Mouse (Mus musculus): ENCODE measurements around the gene Ptprk. TPM values are rescaled to one million over a fixed set of nuclear protein-coding genes. Genes with fewer than 3 reads are reported as not detected.

The Ptprk gene
- 13.2 and 18.2 TPM in 2 replicates for polyA plus RNA-seq (2012; rRNA removed)

DNA sequence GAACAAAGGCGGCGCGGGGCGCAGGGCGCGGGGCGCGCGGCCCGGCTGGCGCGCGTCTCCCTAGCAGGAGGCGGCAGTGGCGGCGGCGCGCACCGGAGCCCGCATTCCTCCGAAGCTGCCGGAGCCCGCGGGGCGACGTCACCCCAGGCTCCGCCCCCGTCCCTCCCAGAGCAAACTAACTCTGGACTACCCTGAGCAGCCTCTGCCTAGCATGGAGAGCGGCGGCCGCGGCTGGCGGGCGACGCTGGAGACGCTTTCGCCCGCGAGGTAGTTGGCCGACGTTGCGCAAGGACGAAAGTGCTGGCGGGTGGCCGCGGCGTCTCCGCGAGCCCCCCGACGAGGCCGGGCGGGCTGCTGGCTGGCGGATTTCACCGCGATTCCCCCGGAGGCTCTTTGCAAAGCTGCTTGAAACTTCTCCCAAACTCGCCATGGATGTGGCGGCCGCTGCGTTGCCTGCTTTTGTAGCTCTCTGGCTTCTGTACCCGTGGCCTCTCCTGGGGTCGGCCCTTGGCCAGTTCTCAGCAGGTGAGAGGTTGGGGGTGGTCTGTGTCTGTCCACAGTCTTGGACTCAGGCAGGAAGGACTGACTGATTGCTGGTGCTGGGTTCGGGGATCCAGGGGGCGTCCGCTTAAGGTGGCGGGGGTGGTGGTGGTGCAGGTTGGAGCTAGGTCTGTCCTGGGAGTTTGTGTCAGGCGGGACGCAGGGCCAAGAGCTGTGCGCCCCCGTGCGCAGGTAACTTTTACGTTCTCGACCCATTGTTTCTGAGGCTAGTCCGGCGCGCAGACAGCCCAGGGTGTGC is at the start of gene Ptprk:
Ptprk (plus strand) TSS at position 168 of the 799 bp plus-strand sequence.
- peak; percentile 91 for DNase-seq (ENCODE audit: low spot score)

DNA sequence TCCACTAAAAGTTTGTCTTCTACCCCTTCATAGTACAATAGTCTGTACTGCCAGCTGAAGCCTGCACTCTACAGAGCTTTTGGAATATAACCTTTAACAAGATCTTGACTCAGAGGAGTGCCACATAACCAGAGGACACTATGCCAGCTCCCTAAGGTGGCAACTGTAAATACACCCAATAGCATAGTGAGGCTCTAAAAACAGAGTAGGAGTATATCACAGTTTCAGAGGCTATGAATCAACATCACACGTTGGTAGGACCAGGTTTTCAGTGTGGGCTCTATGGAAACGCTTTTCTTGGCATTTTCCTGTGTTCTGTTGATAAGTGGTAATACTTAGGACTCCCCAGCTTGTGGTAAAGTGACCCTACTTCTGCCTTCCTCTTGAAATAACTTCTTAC is 46.8 kb upstream of the Ptprk start:
- DNase-seq (ENCODE audit: low spot score), result no peak

DNA sequence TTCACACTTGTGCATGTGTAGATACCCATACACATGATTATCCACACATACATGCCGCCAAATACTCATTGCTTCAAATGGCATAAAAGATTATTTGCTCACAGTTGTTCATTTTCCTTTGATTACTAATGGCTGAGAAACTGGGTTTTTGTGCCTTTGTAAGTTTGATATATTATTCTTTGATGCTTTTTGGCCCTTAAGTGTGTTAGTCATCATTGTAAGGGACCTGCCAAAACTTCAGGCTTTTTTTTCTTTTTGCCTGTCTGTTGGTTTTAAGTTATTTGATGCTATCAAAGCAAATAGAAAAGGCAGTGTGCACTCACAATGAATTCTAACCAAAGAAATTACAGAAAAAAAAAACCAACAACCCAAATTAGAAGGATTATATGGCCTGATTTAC is 38.2 kb upstream of the Ptprk start:
- no peak for DNase-seq (ENCODE audit: low spot score)

DNA sequence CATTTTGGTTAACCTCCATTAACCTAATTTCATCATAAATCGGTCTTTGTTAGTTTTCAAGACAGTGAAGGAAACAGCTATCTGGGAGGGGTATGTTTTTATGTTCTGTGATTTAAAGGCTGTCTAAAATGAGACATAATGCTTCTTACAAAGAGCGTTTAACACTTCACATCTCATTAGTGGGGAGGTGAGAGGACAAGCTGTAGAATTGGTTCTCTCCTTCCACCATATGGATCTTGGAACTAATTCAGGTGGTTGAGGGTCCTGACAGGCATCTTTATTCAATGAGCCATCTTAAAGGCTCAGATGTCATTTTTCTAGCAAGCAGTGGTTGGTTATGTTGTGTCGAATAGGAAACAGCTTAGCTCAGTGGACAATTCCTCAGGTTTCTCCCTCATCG is 19.9 kb upstream of the Ptprk start:
- DNase-seq (ENCODE audit: low spot score), result no peak

DNA sequence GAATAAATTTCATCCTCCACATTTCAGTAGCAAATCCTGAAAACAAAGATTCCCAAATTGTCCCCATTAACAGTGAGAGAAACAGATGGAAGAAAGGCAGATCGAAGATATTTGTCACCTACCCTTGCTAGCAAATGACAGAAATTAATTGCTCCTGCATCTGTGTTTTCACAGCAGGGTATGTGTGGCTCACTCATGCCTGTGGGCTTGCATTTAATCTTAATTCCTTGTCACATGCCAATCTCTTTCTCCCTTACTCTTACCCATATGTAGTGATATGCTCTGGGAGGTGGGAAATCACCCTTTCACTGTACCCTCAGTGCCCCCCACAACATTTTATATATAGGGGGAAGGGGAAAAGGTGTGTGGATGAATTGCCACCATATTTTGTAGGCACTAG is 15.4 kb upstream of the Ptprk start:
- no peak for DNase-seq (ENCODE audit: low spot score)

DNA sequence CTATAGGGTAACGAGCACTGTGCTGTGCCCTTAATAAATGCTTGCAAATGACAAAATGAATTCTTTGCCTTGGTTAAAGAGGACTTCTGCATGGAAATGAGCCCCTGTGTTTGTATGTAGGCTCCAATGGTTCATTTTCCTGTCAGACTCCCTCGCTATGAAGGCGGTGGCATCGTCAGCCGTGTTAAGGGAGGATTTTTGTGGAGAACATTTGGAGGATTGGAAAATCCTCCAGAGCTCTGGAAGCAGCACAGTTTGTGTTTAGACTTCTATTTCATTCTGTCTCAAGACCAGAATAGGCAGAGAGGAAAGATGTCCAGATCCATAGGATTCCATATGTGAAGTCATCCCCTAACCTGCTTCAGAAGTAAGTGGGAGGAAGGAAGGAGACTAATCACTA is 6.6 kb upstream of the Ptprk start:
- DNase-seq (ENCODE audit: low spot score), result no peak

DNA sequence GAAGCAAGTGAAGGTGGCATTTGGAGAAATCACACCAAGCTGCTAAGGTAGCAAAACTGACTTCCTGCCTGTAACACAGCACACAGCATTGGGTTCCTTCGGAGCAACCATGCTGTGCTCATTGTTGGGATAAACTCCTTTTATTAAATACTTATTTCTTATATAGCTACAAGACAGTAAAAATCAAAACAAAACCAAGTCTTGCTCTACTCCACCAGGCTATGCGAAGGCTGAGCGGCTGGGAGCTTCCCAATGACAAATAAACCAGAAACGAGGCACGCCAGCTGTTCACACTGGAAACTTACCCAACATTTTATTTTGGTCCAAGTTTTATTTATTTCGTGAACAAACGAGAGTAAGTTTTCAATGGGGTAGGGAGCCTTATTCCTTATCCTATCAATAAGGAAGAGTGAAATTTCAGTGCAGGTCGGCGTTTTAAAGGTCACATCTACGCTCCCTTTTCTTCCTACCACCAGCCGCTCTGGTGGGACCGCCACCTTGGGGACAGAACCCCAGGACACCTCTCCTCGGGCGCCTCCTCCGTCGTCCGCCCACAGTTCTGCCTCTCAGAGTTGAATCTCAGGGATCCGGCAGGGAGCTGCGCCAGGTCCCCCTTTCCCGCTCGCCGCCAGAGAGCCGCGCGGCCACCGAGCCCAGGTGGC is 498 bp upstream of the Ptprk start:
- DNase-seq (ENCODE audit: low spot score), result peak; percentile 18

DNA sequence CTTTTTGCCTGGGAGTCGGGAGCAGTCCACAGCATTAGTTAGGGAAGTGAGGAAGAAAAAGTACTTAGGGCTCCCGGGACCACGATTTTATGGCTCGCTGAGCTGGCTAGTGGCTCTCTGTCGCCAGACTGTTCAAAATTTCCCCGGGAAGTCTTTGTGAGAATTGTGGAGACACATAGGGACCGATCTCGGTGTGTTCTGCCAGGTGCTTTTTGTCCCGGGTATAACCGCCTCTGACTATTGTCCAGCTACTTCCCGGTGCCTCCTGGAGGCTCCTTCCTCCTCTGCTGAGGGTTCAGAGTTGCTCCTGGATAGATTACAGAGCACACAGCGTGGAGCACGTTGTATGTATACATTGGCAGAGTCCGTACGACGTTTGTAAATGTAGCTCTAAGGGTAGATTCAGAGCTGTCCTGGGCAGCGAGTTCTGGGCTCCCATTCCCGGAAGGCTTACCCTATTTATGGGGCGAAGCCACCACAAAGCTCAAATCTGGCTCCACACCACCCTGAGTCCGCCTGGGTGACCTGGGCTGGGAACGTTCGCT is 943 bp downstream of the Ptprk start:
- DNase-seq (ENCODE audit: low spot score), result peak; percentile 31

DNA sequence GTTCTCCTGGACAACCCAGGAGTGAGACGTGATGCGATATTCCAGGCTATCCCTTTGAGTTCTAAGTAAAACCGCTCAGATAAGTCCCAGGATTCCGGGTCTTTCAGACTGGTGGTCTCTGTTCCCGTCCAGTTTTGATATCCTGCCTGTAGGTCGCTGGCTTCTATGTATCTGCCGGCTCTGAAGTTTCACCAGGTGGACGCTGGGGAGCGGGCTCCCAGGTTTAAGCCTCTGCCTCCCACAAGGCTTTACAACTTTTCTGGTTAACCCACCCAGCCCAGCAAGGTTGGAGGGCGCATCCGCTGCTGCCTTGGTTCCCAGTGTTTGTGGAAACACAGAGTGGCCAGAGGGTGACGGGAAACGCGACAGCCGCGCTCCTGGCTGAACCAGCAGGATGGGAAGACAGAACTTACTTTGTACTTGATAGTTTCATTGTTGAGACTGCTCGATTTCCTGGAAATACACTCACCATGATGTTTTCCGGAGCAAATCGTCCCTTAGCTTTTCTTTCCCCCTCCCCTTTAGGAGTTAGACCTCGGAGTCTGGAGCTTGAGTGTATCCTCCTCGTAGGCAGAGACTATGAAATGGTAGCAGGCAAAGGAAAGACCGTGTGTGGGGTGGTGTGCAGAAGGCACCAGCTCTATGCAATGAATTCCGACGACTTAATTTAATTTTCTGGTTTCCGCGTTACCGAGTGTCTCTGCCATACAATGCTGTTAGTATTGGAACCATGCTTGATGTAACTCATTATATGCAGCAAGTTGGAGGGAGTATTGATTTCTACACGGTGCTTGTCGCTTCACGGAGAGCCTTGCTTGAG is 1.6 kb downstream of the Ptprk start:
- peak; percentile 29 for DNase-seq (ENCODE audit: low spot score)

DNA sequence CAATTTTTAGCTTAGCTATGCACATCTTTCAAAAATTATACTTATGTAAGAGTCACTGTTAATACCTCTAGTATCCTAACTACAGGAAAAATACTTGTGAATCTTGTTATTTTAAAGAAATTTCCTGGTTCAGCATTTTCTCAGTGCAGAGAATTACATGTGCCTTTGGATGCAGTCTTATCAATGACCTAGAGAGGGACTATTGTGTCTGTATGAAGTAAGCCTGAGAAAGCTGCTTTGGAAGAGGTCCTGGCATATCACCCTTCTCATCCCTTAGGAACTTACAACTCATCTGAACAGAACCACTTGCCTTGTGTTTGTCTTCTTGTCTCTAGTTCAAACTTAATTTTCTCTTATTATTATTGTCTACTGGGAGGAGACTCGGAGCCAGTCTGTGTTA is 3.6 kb downstream of the Ptprk start:
- no peak for DNase-seq (ENCODE audit: low spot score)

DNA sequence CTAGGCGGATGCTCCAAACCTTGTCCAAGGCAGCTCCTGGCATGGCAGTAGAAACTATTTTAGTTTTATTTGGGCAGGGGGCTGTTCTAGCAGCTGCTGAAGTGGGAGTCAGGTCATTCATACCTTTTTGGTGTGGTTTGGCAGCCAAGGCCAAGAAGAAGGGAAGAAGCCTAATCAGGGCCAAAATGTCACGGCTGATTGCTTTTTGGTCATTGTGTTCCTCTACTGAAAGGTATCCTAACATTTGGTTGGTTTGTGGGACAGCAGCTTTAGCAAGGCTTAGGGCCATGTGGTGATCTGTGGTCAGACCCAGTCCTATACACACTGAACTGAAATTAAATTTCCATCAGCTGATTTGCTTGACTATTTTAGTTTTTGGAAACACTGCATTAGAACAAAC is 6.6 kb downstream of the Ptprk start:
- DNase-seq (ENCODE audit: low spot score), result no peak

DNA sequence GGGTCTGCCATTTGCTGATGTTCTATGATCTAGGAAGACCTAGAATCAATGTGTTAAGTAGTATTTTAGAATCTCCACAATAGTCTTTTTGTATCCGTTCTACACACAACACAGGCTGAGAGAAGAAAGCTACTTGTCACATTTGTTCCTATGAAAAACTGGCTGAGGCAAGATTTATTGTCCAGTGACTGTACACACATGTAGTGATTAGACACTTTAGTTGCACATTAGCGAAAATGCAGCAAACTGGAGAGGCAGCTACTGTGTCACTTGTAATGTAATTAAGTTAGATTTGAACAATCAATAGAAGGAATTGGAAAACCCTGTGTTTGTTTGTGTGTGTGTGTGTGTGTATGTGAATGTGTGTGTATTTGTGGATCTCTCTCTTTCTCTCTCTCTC is 8.6 kb downstream of the Ptprk start:
- DNase-seq (ENCODE audit: low spot score), result no peak

DNA sequence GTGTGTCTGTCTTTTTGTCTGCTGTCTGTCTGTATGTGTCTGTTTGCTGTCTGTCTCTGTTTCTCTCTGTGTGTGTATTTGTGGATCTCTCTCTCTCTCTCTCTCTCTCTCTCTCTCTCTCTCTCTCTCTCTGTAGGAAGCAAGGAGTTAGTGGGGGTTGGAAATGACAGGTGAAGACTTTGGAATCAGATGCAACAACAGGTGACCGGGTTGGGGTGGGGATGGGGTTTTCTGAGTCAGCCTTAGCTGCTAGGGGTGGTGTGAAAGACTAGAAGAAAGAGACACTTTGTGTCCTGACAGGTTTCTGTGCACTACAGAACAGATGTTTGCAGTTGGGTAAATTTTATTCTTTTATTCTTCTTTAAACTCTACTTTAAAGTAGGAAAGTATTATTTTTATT is 9.0 kb downstream of the Ptprk start:
- no peak for DNase-seq (ENCODE audit: low spot score)

DNA sequence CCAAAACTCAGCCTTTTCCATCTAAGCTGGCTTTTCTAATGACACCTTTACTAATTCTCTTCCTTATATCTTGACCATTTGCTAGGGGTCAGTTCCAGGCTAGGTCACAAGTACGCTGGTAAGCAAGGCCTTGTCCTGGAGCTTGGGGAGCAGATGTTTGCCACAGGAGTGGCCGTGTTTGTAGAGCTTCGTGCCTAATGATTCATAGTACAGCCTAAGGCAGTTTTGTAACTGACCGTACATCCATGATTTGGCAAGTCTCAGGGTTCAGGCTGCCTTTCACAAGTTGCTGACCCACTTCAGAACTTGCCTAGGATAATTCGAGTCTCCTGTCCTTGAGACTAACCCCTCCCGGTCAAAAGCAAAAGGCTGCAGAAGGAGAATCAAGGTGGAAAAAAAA is 12.7 kb downstream of the Ptprk start:
- no peak for DNase-seq (ENCODE audit: low spot score)

DNA sequence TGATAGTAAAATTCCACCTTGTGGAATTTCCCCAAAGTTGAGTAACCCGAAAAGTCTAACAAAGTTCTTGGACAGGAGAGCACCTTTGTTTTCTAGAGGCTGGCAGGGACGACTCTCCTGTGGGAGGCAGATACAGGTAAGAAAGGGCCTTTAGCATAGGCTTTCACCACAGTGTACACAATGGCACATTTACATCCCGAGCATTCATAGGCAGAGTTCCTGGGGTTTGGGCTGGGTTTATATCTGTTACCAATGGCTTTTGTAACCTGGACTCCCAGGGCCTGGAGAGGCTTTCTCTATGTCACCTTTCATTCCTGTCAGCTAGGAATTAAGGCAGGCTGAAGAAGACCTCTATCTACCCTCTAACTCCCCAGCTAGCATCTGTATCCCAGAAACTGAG is 13.1 kb downstream of the Ptprk start:
- no peak for DNase-seq (ENCODE audit: low spot score)

DNA sequence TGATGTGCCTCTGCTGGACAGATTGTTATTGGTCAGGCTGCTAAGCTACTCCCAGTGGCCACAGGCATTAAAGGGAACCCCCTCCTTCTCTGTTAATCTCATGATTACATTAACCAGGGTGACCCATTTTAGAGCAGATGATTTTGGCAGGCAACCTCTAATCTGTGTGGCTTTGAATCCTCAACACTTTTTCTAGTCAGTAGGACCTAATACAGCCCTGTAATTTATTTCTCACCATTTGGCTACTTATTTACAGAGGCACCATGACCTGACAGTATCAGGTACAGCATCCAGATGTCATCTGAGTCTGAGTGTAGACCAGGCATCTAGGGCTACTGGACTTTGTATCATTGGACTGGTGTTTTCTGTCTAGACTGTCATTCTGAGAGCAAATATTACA is 21.4 kb downstream of the Ptprk start:
- DNase-seq (ENCODE audit: low spot score), result no peak

DNA sequence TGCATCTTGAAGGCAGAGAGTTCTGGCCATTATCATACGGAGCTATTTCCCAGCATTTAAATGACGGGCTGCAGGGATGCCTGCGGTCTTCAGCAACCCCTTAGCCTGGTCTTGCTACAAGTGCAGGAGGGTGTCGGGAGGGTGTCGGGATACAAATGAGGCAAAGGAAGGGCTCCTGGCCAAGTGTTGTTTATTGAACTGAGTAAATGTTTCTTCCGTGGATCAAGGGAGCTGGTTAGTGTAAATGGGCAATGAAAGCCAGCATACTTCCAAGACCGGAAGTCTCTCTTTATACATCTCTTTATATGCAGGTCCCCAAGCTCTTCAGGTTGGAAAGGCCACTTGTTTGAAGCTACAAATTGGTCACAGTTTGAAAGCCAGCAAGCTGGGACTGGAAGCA is 23.0 kb downstream of the Ptprk start:
- no peak for DNase-seq (ENCODE audit: low spot score)

DNA sequence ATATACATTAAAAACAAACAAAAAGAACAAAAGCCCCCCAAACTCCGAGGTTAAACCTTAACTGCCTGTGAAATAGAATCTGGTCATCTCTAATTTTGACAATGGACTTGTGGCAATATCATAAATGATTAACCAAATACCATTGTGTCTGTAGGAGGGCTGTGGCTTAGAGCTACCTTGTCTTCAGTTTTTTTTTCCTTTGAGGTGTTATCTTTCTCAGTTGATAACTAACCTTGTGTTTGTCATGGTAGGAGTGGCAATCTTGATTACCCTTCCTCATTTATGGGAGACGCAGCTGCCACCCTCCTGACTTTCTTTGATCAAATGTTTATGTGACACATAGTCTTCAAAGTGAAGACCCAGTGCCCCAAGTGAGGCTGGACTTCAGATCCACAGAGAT is 24.3 kb downstream of the Ptprk start:
- no peak for DNase-seq (ENCODE audit: low spot score)

DNA sequence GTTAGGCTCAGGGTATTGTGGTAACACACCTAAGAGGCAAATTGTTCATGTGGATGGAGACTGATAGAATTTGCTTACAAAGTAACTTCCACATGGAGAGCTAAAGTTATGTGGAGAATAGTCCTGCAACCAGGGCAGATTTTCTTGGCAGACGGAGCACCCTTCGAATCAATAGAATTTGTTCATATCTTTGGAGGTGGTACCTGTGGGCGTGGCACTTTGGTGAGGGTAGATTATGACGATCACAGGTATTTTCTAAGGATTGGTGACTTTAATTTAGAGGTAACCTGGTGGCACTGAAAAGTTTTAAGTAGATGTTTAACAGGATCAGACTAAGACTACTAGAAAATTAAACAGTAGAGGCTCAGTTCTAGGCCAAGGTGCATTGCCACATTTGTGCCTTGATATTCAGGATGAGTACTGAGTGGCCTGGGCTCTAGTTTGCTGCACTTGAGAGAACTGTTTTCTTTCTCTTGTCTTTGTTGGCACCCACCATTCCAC is 28.8 kb downstream of the Ptprk start:
- no peak for DNase-seq (ENCODE audit: low spot score)

DNA sequence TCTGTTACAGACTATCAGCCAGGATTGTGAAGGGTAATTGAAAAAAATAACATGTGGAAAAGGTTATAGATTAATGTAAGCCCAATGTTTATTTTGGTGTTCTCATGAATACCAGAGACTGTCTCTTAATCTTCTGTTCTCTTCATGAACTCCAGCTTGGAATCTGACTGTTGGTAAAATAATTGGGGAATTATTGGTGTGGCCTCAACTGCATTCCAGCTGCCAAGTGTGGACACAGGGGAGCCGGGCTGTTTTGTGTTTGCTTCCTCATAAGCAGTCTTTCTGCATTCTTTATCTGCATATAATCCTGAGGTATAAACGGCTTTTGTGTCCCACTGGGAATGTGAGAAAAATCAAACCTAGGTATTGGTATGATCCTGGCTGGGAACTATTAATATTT is 29.3 kb downstream of the Ptprk start:
- no peak for DNase-seq (ENCODE audit: low spot score)

DNA sequence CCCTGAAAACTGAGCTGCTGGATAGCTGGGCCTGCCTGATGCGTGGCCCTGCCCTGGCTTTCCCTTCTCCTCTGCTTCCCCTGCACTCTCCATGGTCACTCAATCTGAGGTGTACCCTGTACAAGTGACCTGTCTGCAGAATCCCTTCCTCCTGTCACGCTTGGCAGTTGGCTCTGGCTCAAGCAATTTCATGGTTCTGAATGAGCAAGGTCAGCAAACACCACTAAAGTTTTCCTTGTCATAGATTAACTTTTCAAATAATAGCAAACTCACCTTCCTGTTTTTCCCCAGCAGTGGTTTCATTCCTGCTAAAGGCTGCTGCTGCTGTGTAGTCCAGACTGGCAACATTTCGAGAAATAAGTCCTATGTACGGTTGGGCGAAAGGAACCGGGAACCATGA is 30.6 kb downstream of the Ptprk start:
- DNase-seq (ENCODE audit: low spot score), result no peak

Measured in urinary bladder, adult 2 months (tissue).